Mouse (Mus musculus) kidney, postnatal 25 days (tissue): Measurements from ENCODE around the gene Bicc1.

Source experiments
- DNase-seq, 2 experiments: peaks; one replicate each; pipeline ENCODE4 v3.0.0; 2021; ENCODE audit warnings: mixed read lengths in 2 of 2

The Bicc1 gene

DNA sequence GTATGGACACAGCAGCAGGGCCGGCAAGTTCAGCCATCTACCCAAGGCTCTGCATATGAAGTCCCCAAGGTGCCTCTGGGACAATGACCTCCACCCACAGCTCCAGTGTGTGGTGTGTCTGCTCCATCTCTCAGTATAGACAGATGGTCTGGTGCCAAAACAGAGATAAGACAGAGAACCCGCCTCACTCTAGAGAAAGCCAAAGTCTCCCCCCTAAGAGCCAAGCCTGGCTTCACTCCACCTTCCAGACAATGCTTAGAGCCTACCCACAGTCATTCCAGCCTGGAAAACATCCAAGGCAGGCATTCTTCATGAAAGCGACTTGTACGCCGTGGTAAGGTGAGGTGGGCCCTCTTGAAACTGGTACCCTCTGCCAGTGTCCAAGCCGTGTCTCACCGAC lies 107.3 kb downstream of the Bicc1 start:
- no peak for DNase-seq

DNA sequence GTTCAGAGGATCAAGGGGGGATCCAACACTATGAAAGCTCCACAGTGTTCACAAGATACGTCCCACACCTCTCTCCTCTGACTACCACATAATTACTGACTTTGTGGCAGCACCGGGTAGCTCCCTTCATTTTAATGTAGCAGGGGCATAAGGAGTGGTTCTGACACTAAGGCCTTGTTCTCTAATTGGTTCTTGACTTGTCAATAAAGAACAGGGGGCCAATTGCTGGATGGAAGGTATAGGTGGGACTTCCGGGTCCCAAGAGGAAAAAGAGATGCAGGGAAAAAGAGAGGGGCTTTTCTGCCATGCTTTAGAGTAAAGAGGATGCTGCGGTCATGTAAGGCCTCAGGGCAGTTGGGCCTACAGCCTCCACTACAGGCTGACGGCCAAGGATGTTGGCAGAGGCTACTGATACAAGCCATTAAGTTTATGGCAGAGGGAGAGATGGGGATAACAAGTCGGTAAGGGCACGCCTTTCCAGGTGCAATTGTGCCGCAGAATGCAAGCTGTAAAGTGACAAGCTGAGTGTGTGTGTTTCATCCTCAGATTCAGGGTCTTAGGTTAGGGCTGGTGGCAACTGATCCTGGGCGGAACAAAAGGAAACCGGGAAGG lies 108.7 kb downstream of the Bicc1 start:
- no peak for DNase-seq

DNA sequence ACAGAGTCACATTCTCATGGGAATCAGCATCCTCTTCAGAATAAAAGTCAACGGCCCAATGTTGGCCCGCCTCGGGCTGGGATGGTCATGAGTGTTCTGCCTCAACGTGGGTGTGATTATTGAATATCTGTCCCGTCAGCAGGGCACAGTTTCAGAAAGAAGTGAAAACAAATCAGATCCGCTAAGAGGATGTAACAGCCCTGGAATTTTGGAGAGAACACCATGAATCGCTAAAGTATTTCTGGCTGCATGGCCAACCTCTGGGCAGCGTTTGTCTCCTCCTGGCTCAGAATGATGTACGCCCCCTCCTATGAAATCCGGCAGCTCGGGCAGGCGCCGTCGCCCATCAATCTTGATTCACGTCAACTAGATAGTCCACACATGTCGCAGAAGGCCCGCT lies 110.2 kb downstream of the Bicc1 start:
- DNase-seq: peak; percentile 31 to 51

DNA sequence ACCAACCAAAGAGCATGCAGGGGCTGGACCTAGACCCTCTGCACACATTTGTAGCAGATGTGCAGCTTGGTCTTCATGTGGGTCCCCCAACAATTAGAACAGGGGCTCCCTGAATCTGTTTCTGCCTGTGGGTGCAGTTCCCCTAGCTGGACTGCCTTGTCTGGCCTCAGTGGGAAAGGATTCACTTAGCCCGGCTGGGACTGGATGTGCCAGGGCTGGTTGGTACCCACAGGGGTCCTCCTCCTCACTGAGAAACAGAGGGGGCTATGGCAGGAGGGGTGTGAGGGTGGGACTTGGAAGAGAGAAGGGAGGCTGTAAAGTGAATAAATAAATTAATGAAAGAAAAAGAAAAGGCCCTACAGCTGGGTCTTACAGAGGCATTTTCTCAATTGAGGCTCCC lies 115.1 kb downstream of the Bicc1 start:
- DNase-seq: no peak

DNA sequence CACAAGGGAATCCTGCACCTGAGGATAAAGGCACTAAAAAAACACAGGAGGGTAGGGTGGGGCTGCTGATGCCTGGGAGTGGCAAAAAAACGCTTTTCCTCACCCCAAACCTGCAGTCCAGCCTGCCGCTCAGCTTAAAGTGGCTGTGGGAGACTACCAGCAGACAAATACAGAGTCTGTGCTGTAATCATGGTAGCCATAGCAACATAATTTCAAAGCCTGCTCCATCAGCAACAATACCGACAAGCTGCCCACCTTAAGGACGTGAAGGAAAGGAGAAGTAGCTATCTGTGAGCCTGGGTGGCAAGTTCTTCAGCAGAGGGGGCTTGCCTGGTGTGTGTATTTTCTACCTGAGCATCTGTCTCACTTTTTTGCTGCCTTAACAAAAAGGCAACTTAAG lies 117.6 kb downstream of the Bicc1 start:
- DNase-seq: no peak

DNA sequence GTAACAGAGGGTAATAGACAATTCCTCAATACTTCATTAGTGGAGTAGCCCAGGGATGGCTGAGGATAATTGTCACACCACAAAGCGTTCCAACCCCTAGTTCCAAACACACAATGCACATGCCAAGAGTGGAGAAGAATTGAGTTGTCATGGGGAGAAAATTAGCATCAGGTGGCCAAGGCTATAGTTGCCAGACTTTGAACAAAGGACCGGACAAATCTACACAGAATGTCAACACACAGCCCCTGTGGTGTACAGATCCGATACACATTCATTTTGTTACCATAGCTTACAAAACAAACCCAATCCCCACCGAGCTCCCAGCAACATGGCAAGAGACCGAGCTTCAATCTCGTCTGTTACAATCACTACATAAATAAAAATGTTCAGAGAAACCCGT lies 123.0 kb downstream of the Bicc1 start:
- DNase-seq: no peak

DNA sequence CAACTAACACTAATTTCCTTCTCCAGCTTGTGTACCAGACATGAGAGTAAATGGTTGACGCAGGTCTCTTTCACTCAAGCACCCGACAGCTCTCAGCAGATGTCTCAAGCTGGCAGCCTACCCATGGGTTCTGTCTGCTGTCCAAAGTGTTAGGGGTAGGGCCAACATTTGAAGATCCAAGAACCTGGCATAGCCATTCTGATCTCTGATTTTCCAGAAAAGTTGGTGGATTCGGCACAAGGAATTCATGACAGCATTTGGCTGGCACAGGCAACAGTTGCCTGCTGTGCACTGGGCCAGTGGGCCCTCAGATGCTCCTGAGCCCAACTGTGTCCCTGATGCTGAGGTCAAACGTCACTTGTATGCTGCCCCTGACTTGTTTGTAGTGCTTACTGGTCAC lies 130.5 kb downstream of the Bicc1 start:
- no peak for DNase-seq

DNA sequence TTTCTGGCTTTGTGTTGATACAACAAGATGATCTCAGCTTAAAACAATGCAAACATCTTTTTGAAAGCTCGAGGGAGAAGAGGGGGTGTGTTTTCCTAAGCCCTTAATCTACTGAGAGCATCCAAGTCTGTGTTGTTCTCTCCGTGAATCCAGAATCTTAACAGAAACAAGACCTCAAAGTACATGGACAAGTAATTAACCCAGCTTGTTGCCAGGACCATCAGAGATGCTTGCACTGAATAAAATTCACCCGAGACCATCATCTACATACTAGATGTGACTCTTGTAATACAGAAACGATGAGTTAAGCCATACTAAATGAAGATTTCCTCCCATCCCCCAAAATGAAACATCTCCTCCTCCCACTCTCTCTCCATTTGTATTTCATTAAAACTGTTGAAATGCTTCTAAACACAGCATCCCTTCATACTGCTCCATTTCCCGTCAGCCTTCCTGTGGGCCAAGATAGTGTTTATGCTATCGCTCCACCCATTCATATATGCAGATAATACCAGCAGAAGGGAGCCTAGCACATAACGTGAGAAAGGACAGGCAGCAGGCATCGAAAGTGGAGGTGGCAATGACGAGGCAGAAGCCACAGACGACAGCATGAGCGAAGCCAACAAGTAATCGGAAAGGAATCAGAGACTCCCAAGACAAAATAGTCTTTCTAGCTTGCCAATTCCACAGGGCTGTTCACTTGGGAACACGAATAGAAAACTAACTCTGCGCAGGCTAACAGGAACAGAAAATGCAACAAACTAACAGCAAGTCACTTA lies 131.2 kb downstream of the Bicc1 start:
- no peak for DNase-seq

DNA sequence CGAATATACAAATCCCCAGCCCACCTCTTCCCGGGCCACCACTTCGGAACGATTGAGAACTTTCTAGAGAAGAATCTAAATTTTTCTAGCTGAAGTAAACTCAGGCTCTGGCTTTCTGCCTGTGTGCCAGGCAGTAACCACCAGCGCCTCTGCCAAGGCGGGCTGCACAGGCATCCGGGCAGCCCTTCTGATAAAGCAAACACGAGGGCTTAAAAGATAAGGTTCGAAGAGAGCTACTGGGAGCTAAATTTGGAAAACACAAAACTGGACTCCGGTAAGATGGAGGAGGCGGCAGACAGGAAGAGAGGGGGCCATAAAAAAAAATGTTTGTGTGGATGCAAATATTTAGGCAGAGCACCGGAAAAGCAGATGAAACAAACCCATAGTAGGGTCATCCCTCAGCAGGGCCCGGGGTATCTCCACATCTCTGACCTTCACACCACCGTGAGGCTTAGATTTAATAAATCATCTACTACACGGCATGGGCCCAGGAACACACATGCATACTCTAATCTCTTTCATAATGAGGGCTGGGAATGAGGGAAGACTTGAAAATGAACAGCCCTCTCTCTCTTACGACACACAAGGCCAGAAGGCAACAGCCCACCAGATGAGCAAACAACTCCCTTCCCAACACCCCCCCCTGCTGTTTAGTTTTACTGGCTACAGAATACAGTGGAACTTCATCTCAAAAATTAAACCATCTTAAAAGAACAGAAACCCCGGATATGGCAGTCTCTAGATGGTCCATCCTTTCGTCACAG lies 134.2 kb downstream of the Bicc1 start:
- DNase-seq: no peak

DNA sequence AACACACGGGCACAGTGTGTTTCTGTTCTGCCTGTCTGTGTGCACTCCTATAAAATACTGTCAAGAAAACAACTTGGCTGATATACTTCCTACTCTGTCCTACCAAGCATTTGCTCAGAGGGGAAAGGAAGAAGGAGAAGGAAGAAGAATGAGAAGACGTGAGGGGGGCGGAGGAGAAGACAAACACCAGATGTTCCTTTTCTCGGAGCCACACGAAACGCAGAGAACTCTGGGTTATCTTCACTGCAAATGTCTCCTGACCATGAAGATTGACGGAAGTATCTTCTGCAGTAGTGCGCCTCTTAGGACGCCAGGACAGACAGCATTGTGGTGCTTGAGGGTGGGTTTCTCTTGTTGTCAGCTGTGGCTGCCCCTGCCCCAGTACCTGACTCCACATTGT lies 134.8 kb downstream of the Bicc1 start:
- no peak for DNase-seq

DNA sequence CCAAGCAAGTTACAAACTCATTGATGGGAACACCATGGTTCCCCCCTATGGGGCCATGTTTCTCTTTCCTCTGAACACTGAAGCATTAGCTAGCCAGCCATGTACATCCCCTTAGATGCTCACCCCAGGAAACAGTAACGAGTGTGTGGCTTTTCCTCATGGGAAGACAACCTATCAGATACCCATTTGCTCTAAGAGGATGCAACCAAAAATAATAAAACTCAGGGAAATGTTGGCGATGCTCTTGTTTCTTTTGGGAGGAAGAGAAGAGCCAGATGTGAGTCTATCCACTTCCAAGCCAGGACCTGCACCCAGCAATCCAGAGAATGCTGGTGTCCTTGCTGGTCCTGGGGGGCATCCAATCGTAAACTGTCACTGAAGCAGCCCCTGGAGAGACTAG lies 136.0 kb downstream of the Bicc1 start:
- DNase-seq: no peak

DNA sequence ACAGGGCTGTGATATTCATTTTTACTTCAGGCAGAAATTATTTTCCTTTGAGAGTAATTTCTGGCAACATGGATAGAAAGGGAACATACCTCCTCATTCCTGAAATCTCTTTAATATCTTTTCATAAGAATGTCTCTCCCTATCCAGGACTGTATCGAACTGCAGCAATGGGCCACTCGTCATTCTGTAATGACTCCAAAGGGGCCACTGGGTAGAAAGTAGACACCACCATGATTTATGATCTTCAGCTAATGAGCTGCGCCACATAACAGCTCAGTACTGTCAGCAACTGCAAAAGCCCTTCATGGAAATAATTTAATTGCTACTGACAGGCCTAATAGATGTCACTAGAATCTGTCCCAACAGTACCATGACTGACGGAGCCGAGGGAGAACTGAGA lies 139.0 kb downstream of the Bicc1 start:
- DNase-seq: no peak

DNA sequence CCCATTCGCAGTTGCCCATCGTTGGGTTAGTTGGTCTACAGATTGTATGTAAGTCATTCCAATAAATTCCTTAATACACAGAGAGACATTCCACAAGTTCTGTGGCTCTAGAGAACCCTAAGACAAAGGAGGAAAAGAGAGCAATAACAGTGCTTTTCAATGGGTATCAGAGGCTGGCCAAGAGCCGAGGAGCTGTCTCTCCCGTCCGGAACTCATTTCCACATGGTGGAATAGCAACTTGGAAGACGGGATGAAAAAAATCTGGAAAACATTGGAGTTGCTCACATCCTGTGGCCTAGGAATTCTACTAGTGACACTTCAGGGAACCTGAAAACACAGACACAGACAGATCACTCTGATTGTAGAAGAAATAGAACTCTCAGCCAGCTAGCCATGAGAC lies 139.7 kb downstream of the Bicc1 start:
- DNase-seq: peak in 1 of 2 experiments; percentile 20

DNA sequence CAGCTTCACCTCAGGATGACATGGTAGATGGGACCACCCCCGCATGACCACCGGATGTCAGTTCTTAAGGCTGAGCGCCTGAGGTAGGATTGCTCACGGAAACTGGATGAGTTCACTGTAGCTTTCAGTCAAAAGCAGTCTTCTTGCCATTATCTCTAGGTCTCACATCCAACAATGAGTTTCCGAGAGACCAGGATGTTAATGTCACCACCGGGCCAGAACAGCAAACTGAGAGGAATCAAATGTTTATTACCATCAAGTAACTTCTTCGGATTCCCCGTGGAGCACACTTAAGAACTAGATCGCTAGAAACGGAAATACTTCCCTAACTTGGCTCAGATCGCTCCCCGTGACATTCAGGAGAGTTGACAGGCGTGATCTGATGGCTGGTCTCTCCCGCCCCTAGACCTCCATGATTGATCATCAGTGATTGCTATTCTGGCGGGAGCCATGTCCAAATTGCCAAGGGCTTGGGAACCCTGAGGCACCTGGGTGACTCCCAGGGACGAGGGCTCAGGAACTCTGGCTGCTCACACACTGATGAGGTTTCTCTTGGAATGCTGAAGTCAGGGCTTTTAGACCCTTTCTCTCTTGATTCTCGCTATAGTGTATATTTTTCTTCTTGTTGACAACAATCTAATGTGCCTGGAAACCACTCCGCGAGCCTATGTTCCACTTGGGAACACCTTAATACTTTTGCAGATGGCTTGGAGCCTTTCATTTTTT lies 149.6 kb downstream of the Bicc1 start:
- DNase-seq: no peak

DNA sequence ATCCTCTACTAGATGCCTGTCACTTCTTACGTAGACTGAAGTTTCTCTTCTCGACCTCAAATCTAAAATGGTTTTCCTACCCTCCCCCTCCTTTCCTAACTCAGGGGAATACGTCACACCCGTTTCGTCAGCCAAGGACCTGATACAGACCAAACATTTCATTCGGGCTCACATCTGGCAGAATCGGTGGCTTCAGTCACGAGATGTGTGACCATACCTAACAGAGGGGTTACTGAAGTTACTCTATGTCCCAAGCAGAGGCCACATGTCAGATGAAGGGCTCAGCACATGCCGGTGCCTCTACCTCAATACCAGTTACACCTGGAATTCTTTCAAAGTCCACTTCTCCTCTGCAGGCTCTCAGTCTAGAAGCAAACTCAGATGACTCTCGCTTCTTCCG lies 150.8 kb downstream of the Bicc1 start:
- no peak for DNase-seq

DNA sequence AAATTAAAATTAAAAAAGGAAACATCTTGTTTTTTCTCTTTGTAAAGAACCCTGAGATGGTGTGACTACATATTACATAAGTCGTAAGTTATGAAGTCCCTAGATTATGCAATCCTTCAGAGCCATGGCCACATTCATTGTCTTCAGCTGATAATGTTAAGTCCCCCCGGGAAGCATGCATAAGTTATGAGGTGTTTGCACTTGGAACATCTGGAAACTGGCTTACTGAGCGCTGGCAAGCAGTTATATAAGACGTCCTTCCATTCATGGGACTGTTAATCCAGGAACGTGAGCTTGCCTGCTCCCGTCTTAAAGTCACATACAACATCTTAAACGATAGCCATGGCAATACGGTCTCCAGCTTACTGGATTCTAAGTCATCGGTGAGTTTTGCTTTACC lies 151.5 kb downstream of the Bicc1 start:
- DNase-seq: no peak

DNA sequence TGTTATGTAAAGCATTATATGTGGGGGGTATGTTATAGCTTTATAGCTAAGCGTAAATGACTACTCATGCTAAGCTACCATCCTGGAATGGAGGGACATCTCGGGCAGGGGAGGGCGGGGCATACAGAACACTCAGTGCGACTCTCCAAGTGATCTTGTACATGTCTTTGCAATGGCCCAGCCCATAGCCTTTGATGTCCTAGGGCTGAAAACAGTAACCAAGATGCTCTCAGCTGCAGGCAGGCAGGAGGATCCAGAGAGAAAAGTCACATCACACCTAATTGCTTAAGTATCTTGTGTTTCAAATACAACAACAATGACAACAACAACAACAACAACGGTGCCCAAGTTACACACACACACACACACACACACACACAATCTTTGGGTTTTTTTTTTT lies 152.0 kb downstream of the Bicc1 start:
- DNase-seq: no peak

DNA sequence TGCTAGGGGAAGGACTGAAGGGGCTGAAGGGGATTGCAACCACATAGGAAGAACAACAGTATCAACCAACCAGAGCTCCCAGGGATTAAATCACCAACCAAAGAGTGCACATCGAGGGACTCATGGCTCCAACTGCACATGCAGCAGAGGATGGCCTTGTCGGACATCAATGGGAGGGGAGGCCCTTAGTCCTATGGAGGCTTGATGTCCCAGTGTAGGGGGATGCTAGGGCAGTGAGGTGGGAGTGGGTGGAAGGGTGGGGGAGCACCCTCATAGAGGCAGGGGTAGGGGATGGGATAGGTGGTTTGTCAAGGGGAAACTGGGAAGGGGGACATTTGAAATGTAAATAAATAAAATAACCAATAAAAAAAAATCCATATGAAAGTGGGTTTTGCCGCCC lies 152.5 kb downstream of the Bicc1 start:
- DNase-seq: no peak

DNA sequence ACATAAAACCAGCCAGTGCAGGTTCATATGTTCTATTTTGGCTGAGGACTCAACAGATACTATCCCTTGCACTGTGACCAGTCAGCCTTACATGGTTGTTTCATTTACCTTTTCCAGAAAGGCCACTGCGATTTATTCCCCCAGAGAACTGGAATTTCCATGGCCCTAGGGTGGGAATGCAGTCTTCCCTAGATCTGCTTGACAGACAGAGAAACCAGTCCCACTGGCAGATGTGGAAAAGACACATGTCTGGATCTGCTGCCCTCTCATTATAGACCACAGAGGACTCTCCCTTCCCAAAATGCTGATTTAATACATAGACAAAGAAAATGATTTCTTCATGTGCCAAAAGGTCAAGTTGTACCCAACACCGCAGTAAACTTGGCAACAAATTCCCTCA lies 156.6 kb downstream of the Bicc1 start:
- no peak for DNase-seq

DNA sequence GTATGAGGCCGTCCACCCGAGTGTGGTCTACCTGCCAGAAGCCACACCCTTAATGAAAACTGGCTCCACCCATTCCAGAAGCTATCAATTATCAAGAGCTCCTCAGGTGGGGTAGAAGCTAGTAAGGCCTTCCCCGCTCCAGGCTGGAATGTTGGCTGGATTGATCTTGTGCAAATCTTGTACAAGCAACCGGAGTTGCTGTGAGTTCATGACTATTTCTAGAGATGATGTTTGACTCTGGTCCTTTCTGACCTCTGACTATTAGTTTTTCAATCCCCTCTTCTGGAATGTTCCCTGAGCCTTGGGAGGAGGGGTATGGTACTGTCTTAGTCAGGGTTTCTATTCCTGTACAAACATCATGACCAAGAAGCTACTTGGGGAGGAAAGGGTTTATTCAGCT lies 157.3 kb downstream of the Bicc1 start:
- DNase-seq: no peak

DNA sequence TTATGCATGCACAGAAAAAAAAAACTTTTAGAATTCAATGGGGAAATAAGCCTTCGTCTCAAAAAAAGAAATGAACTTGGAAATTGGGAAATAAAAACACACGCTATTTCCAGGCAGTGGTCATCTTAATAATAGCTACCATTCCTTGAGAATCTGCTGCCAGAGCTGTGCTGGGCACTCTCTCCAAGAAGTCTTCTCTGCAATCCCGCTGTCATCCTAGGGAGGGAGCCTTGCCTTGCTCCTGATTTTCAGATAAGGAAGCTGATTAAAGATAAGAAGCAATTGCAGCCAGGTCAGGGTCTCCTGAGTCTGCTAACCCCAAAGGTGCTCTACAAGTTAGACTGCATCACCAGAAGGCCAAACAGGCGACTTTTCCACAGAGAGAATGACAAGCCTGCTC lies 161.4 kb downstream of the Bicc1 start:
- DNase-seq: peak in 1 of 2 experiments; percentile 30

DNA sequence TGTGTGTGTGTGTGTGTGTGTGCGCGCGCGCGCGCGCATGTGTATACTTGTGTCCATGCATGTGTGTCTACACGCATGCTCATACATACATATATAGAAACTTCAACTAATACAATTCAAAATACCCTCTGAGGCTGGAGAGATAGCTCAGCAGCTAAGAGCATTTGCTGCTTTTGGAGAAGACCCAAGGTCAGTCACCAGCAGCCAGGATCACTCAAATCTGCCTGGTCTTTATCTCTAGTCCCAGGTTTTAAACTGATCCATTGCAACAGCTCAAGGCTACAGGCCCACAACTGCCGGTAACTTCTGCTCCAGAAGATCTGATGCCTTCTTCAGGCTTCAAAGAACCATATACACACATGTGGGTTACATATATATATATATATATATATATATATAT lies 163.4 kb downstream of the Bicc1 start:
- DNase-seq: no peak

DNA sequence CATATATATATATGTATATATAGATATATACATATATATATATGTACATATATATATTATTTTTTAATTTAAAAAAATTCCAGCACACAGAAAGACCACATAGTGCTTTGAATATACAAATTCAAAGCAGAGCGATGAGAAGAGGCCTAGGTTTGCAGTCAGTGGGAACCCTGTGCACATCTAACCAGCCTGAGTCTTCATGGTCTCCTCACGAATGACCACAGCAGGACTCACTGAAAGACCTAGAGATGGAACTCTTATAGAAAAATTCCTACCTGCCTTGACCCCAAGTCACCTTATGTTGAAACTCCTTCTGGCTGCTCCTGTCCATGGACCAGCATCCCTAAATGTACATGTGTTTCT lies 165.4 kb downstream of the Bicc1 start:
- DNase-seq: no peak
